Mouse (Mus musculus): ENCODE measurements around the gene Zmiz1. TPM values are rescaled to one million over a fixed set of nuclear protein-coding genes. Genes with fewer than 3 reads are reported as not detected.

Gene Zmiz1
- polyA plus RNA-seq, 1 experiment: 27.3 TPM

DNA sequence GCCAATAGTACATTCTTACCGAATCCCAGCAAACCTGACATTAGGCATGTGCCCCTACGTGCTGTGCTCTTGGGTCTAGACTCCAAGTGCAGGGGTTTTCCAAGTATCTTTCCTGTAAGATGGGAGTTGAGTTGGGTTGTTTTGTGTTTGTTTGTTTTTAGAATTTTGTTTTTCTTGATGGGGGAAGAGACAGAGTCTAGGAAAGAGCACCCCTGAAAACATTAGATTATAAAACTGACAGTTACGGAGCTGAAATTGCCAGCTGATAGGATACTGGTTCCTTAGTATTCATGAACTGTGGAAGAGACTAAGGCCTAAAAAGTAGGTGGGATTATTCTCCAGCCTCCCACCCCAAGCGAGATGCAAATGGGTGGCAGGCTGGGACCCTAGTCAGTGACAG is 21.5 kb downstream of the Zmiz1 start:
- H3K4me3 ChIP-seq (ENCODE audit: insufficient read depth, poor library complexity, severe bottlenecking): no peak overlapping the region

DNA sequence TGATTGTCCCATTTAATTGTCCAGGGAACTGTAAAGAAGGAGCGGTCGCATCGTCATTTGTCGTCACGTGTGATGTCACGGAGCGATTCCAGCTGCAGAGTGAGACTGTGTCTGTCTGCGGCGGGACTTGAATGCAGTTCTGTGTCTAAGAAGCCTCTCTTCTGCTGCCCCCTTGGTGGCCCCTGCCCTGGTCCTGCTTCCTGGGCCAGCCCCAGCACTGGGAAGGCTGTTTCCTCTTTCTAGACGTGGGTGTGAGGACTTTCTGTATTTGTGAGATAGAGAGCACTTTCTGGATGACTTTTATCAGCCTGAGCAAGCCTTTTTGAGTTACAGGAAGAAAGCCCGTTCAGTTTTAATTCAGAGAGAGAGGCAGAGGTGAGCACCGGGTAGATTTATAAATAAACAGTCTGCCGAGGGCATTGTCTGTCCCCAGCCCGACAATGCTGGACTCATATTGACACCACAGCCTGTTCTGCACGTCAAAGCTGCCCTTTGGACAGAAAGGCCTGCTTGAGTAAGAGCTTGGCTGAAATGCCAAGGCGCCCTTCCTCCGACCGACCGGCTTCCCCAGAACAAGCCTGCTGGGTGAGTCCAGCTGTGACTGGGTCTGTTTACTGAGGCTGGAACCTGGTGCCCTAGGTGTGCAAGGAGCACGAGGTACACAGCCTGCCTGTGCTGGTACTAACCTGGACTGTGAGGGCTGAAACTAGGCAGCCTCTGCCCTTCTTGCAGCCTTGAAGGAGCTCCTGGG is 22.1 kb downstream of the Zmiz1 start:
- peaks cover 9% of the 10 kb centered on the region for H3K36me3 ChIP-seq (ENCODE audit: control insufficient read depth, insufficient read depth)
- H3K79me2 ChIP-seq (ENCODE audit: control insufficient read depth, insufficient read depth): peaks cover 100% of the 10 kb centered on the region
- H3K79me3 ChIP-seq (ENCODE audit: low read depth): peaks cover 86% of the 10 kb centered on the region
- no peak overlapping the region for H3ac ChIP-seq (ENCODE audit: control insufficient read depth, insufficient read length, low read depth)
- H3K27me3 ChIP-seq (ENCODE audit: control insufficient read depth, insufficient read depth, insufficient read length): no peaks in the 10 kb centered on the region
- no peak overlapping the region for H3K4me3 ChIP-seq (ENCODE audit: insufficient read depth, poor library complexity, severe bottlenecking)
- TF ChIP-seq USF1 (IDR thresholded peaks at IDR 0.05; ENCODE audit: low read depth) (no peak), MYOG (IDR thresholded peaks at IDR 0.05; ENCODE audit: control insufficient read depth, extremely low read depth, insufficient read length) (no peak), MAX (IDR thresholded peaks at IDR 0.05) (no peak), CTCF (IDR thresholded peaks at IDR 0.05; ENCODE audit: control insufficient read depth, insufficient read depth, insufficient read length) (no peak), CEBPB (IDR thresholded peaks at IDR 0.05; ENCODE audit: low read depth) (no peak), FOSL1 (IDR thresholded peaks at IDR 0.05; ENCODE audit: insufficient read depth, low read length, poor library complexity, severe bottlenecking) (no peak), MYOD1 (IDR thresholded peaks at IDR 0.05; ENCODE audit: control insufficient read depth, insufficient read length, low read depth) (no peak)

More for the DNA sequence above, 21.5 kb downstream of the Zmiz1 start:
- Histone ChIP-seq H3K79me2 (ENCODE audit: control insufficient read depth, insufficient read depth) (peaks cover 98% of the 10 kb centered on the region), H3K36me3 (ENCODE audit: control insufficient read depth, insufficient read depth) (peaks cover 9% of the 10 kb centered on the region), H3K27me3 (ENCODE audit: control insufficient read depth, insufficient read depth, insufficient read length) (no peaks in the 10 kb centered on the region), H3K79me3 (ENCODE audit: low read depth) (peaks cover 82% of the 10 kb centered on the region), H3ac (ENCODE audit: control insufficient read depth, insufficient read length, low read depth) (no peak overlapping the region)
- TF ChIP-seq MYOG (IDR thresholded peaks at IDR 0.05; ENCODE audit: control insufficient read depth, extremely low read depth, insufficient read length): no peak

DNA sequence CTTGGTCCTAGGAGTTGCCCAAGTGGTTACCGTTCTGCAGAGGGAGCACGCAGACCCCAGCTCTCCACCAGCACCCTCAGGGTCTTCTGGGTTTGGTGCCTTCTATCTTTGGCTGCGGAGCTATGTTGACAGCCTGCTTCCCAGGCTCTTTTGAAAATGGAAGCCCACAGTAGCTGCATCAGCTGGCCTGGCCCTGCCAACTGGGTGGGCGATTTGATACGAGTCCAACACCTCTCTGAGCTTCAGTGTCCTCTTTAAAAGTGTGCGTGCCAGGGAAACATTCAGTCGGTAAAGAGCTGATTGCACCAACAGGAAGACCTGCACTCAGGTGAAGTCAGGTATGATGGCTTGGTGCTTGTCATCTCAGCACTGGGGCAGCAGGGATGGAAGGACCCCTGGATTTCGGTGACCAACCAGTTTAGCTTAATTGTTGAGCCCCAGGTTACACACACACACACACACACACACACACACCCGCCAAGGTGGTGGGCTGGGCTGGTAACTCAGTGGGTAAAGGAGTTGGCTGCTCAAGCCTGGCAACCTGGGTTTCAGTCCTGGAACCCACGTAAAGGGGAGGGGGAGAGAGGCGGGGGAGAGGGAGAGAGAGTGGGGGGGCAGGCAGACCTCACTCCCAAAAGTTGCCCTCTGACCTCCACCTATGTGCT is 22.8 kb downstream of the Zmiz1 start:
- Histone ChIP-seq H3K4me3 (ENCODE audit: insufficient read depth, poor library complexity, severe bottlenecking) (no peak overlapping the region), H3K79me3 (ENCODE audit: low read depth) (peaks cover 85% of the 10 kb centered on the region), H3ac (ENCODE audit: control insufficient read depth, insufficient read length, low read depth) (no peak overlapping the region), H3K79me2 (ENCODE audit: control insufficient read depth, insufficient read depth) (peaks cover 100% of the 10 kb centered on the region), H3K36me3 (ENCODE audit: control insufficient read depth, insufficient read depth) (peaks cover 9% of the 10 kb centered on the region), H3K27me3 (ENCODE audit: control insufficient read depth, insufficient read depth, insufficient read length) (no peaks in the 10 kb centered on the region)
- TF ChIP-seq CTCF (IDR thresholded peaks at IDR 0.05; ENCODE audit: control insufficient read depth, insufficient read depth, insufficient read length) (no peak), MAX (IDR thresholded peaks at IDR 0.05) (no peak), USF1 (IDR thresholded peaks at IDR 0.05; ENCODE audit: low read depth) (no peak), MYOG (IDR thresholded peaks at IDR 0.05; ENCODE audit: control insufficient read depth, extremely low read depth, insufficient read length) (no peak), MYOD1 (IDR thresholded peaks at IDR 0.05; ENCODE audit: control insufficient read depth, insufficient read length, low read depth) (no peak), FOSL1 (IDR thresholded peaks at IDR 0.05; ENCODE audit: insufficient read depth, low read length, poor library complexity, severe bottlenecking) (no peak), CEBPB (IDR thresholded peaks at IDR 0.05; ENCODE audit: low read depth) (no peak)

DNA sequence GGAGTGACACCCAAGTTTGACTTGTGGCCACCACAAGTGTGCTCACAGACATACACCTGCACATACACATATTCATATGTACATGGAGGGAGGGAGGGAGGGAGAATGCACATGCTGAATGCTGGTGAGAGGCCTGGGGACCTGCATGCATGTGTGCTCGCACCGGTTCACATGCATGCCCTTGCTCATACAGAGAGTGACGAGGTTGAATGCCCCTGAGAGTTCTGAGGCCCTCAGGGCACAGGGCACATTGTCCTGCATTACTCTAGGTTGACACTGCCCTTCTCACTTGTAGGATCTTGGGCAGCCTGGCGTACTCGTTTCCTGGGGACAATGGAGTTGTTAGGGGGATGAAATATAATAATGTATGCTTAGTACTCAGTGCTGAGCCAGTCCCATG is 23.4 kb downstream of the Zmiz1 start:
- Histone ChIP-seq H3K27me3 (ENCODE audit: control insufficient read depth, insufficient read depth, insufficient read length) (no peaks in the 10 kb centered on the region), H3K79me2 (ENCODE audit: control insufficient read depth, insufficient read depth) (peaks cover 99% of the 10 kb centered on the region), H3K79me3 (ENCODE audit: low read depth) (peaks cover 81% of the 10 kb centered on the region), H3ac (ENCODE audit: control insufficient read depth, insufficient read length, low read depth) (no peak overlapping the region), H3K36me3 (ENCODE audit: control insufficient read depth, insufficient read depth) (peaks cover 9% of the 10 kb centered on the region), H3K4me3 (ENCODE audit: insufficient read depth, poor library complexity, severe bottlenecking) (no peak overlapping the region)
- TF ChIP-seq MYOG (IDR thresholded peaks at IDR 0.05; ENCODE audit: control insufficient read depth, extremely low read depth, insufficient read length): no peak
- TF ChIP-seq USF1 (IDR thresholded peaks at IDR 0.05; ENCODE audit: low read depth): no peak

DNA sequence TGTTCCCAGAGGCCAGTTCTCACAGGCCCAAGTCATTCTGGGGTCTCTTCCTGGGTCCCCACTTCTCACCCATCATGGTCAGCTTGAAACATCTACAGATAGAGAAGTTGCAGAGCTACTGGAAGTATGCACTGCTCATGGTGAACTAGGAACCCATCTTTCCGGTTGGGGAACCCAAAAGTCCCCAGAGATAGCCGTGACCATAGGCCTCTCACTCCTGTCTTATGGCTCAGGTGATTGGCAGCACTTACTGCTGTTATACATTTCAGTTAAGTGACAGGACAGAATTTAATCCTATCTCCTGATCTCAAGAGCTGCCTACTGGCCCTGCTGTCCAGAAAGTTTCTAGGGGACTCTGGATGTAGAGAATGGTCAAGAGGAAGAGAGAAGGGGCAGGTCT is 24.3 kb downstream of the Zmiz1 start:
- Histone ChIP-seq H3K36me3 (ENCODE audit: control insufficient read depth, insufficient read depth) (peaks cover 9% of the 10 kb centered on the region), H3ac (ENCODE audit: control insufficient read depth, insufficient read length, low read depth) (no peak overlapping the region), H3K79me3 (ENCODE audit: low read depth) (peaks cover 81% of the 10 kb centered on the region), H3K79me2 (ENCODE audit: control insufficient read depth, insufficient read depth) (peaks cover 99% of the 10 kb centered on the region), H3K27me3 (ENCODE audit: control insufficient read depth, insufficient read depth, insufficient read length) (no peaks in the 10 kb centered on the region), H3K4me3 (ENCODE audit: insufficient read depth, poor library complexity, severe bottlenecking) (no peak overlapping the region)
- TF ChIP-seq CTCF (IDR thresholded peaks at IDR 0.05; ENCODE audit: control insufficient read depth, insufficient read depth, insufficient read length) (no peak), MAX (IDR thresholded peaks at IDR 0.05) (no peak), MYOG (IDR thresholded peaks at IDR 0.05; ENCODE audit: control insufficient read depth, extremely low read depth, insufficient read length) (no peak), FOSL1 (IDR thresholded peaks at IDR 0.05; ENCODE audit: insufficient read depth, low read length, poor library complexity, severe bottlenecking) (no peak)

DNA sequence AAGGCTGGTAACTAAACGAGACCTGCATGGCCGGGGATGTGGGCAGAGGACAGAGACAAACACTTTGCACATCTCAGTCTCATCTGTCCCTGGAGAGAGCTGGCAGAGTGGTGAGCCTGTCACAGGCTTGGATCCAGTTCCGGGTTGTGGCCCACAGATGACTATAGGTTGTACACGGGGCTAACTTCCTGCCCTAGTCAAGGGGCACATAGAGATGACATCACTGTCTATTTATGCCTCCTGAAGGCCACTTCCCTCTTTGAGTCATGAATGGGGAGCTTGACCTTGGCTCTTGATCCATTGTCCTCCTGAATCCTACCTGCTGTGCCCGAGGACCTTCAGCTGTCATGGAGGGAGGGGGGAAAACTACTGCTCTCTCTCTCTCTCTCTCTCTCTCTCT is 25.1 kb downstream of the Zmiz1 start:
- Histone ChIP-seq H3K27me3 (ENCODE audit: control insufficient read depth, insufficient read depth, insufficient read length) (no peaks in the 10 kb centered on the region), H3K79me2 (ENCODE audit: control insufficient read depth, insufficient read depth) (peaks cover 99% of the 10 kb centered on the region), H3ac (ENCODE audit: control insufficient read depth, insufficient read length, low read depth) (no peak overlapping the region), H3K79me3 (ENCODE audit: low read depth) (peaks cover 81% of the 10 kb centered on the region), H3K36me3 (ENCODE audit: control insufficient read depth, insufficient read depth) (peaks cover 6% of the 10 kb centered on the region), H3K4me3 (ENCODE audit: insufficient read depth, poor library complexity, severe bottlenecking) (no peak overlapping the region)
- TF ChIP-seq MYOD1 (IDR thresholded peaks at IDR 0.05; ENCODE audit: control insufficient read depth, insufficient read length, low read depth) (peak; percentile 34), CTCF (IDR thresholded peaks at IDR 0.05; ENCODE audit: control insufficient read depth, insufficient read depth, insufficient read length) (no peak)

Data from C2C12 (cell line).